Mouse (Mus musculus): ENCODE measurements around the gene Kctd10.

Gene Kctd10

GRCm38 (mm10) chr5:114380209-114381012 is at the start of gene Kctd10, which contains the start of gene Ube3b:
Kctd10 (minus strand) TSS chr5:114380508.
Ube3b (plus strand) TSS chr5:114380607.
- DNase-seq (ENCODE audit: low spot score): peak; percentile 87

- no peak for DNase-seq (ENCODE audit: low spot score)
Observed at GRCm38 (mm10) chr5:114429781-114430180, 49.5 kb upstream of the Kctd10 start.

GRCm38 (mm10) chr5:114428621-114429020 is 48.3 kb upstream of the Kctd10 start:
- no peak for DNase-seq (ENCODE audit: low spot score)

GRCm38 (mm10) chr5:114426732-114427131 is 46.4 kb upstream of the Kctd10 start:
- no peak for DNase-seq (ENCODE audit: low spot score)

- no peak for DNase-seq (ENCODE audit: low spot score)
Observed at GRCm38 (mm10) chr5:114423961-114424360, 43.7 kb upstream of the Kctd10 start.

GRCm38 (mm10) chr5:114422591-114422990 is 42.3 kb upstream of the Kctd10 start:
- DNase-seq (ENCODE audit: low spot score): no peak

- no peak for DNase-seq (ENCODE audit: low spot score)
Observed at GRCm38 (mm10) chr5:114421561-114422298, 41.4 kb upstream of the Kctd10 start.

GRCm38 (mm10) chr5:114418541-114418940 is 38.2 kb upstream of the Kctd10 start:
- DNase-seq (ENCODE audit: low spot score): no peak

GRCm38 (mm10) chr5:114416855-114417254 is 36.5 kb upstream of the Kctd10 start:
- no peak for DNase-seq (ENCODE audit: low spot score)

- no peak for DNase-seq (ENCODE audit: low spot score)
Observed at GRCm38 (mm10) chr5:114415606-114416005, 35.3 kb upstream of the Kctd10 start.

GRCm38 (mm10) chr5:114413067-114413735 is 32.9 kb upstream of the Kctd10 start:
- DNase-seq (ENCODE audit: low spot score): peak; percentile 77

- peak; percentile 47 for DNase-seq (ENCODE audit: low spot score)
Observed at GRCm38 (mm10) chr5:114412361-114412998, 32.2 kb upstream of the Kctd10 start.

- DNase-seq (ENCODE audit: low spot score): no peak
Observed at GRCm38 (mm10) chr5:114410429-114410828, 30.1 kb upstream of the Kctd10 start.

GRCm38 (mm10) chr5:114408846-114409245 is 28.5 kb upstream of the Kctd10 start:
- no peak for DNase-seq (ENCODE audit: low spot score)

- DNase-seq (ENCODE audit: low spot score): peak; percentile 8
Observed at GRCm38 (mm10) chr5:114407810-114408209, 27.5 kb upstream of the Kctd10 start.

- DNase-seq (ENCODE audit: low spot score): no peak
Observed at GRCm38 (mm10) chr5:114407269-114407668, 27.0 kb upstream of the Kctd10 start.

- DNase-seq (ENCODE audit: low spot score): no peak
Observed at GRCm38 (mm10) chr5:114406592-114406991, 26.3 kb upstream of the Kctd10 start.

- DNase-seq (ENCODE audit: low spot score): no peak
Observed at GRCm38 (mm10) chr5:114393169-114393568, 12.9 kb upstream of the Kctd10 start.

- DNase-seq (ENCODE audit: low spot score): no peak
Observed at GRCm38 (mm10) chr5:114384448-114384847, 4.1 kb upstream of the Kctd10 start.

GRCm38 (mm10) chr5:114383184-114383904 is 3.0 kb upstream of the Kctd10 start:
- DNase-seq (ENCODE audit: low spot score): no peak

- no peak for DNase-seq (ENCODE audit: low spot score)
Observed at GRCm38 (mm10) chr5:114381013-114381351, 674 bp upstream of the Kctd10 start.

- no peak for DNase-seq (ENCODE audit: low spot score)
Observed at GRCm38 (mm10) chr5:114379763-114380162, 545 bp downstream of the Kctd10 start.

Data from lung, postnatal 25 days (tissue).